Mouse (Mus musculus) midbrain, embryonic 12.5 days (tissue): Measurements from ENCODE around the gene Uck1. TPM values are rescaled to one million over a fixed set of nuclear protein-coding genes. Genes with fewer than 3 reads are reported as not detected.

Experiments
- ATAC-seq: fragments of 200-750 bp; cut with Nextera tagmentation; 2 replicates; pipeline ENCODE4 v1.8.0; 2017; ENCODE audit warnings: low read depth, moderate TSS enrichment, moderate library complexity; ENCODE audit not compliant: low FRiP score
- H3K27ac ChIP-seq: fragments of 300-500 bp; sonication (generic); replicated peaks from 2 replicates; pipeline ENCODE4 v1.5.1; 2016; ENCODE audit warnings: mild to moderate bottlenecking
- H3K27me3 ChIP-seq: fragments of 300-500 bp; sonication (generic); 2 replicates; pipeline ENCODE4 v1.6.1; 2016; ENCODE audit warnings: mild to moderate bottlenecking
- H3K36me3 ChIP-seq: fragments of 300-500 bp; sonication (generic); 2 replicates; pipeline ENCODE4 v1.6.1; 2016
- H3K4me1 ChIP-seq: fragments of 300-500 bp; sonication (generic); 2 replicates; pipeline ENCODE4 v1.6.1; 2016
- H3K4me2 ChIP-seq: fragments of 300-500 bp; sonication (generic); replicated peaks from 2 replicates; pipeline ENCODE4 v1.6.1; 2016; ENCODE audit warnings: mild to moderate bottlenecking, moderate library complexity
- H3K4me3 ChIP-seq: fragments of 300-500 bp; sonication (generic); 2 replicates; pipeline ENCODE4 v1.5.1; 2016; ENCODE audit warnings: mild to moderate bottlenecking
- H3K9ac ChIP-seq: fragments of 300-500 bp; sonication (generic); replicated peaks from 2 replicates; pipeline ENCODE4 v1.6.1; 2016; ENCODE audit warnings: mild to moderate bottlenecking, moderate library complexity
- H3K9me3 ChIP-seq: fragments of 300-500 bp; sonication (generic); 2 replicates; pipeline ENCODE4 v1.6.1; 2016; ENCODE audit warnings: mild to moderate bottlenecking
- WGBS: fragments of 180-500 bp; shearing (Covaris S2); methylation state at CpG from one replicate; pipeline ENCODE4 v1.1.7; 2016; 5-methylcytosine and 5-hydroxymethylcytosine counted together
- polyA plus RNA-seq: library from polyadenylated mRNA; unstranded; fragments of >200 nt; fragmentation: Nextera tagmentation; extraction: Ambion mirVana; gene quantifications from 2 replicates; pipeline ENCODE4 v1.2.1, GENCODE M21; 2016

Uck1 gene
- polyA plus RNA-seq, 1 experiment from 2014 or later: 74.4 TPM

GRCm38 (mm10) chr2:32213000-32213399, 47.0 kb downstream of the Uck1 start:
- Histone ChIP-seq H3K4me3 (no peak overlapping the region), H3K4me2 (no peak overlapping the region), H3K9ac (no peak overlapping the region), H3K9me3 (no peaks in the 10 kb centered on the region), H3K4me1 (no peaks in the 10 kb centered on the region), H3K27ac (no peak overlapping the region), H3K27me3 (no peaks in the 10 kb centered on the region), H3K36me3 (peaks cover 100% of the 10 kb centered on the region)
- ATAC-seq: no peak
- 94% methylated on average over 10 of the region's 10 CpGs for WGBS

GRCm38 (mm10) chr2:32211689-32212088, 48.3 kb downstream of the Uck1 start:
- Histone ChIP-seq H3K4me2 (no peak overlapping the region), H3K9me3 (no peaks in the 10 kb centered on the region), H3K9ac (no peak overlapping the region), H3K36me3 (peaks cover 100% of the 10 kb centered on the region), H3K4me1 (no peaks in the 10 kb centered on the region), H3K4me3 (no peak overlapping the region), H3K27me3 (no peaks in the 10 kb centered on the region), H3K27ac (no peak overlapping the region)
- WGBS: 94% methylated on average over 8 of the region's 8 CpGs
- no peak for ATAC-seq

- no peaks in the 10 kb centered on the region for H3K9me3 ChIP-seq
- no peak for ATAC-seq
- no peak overlapping the region for H3K9ac ChIP-seq
- no peak overlapping the region for H3K4me3 ChIP-seq
- H3K4me1 ChIP-seq: no peaks in the 10 kb centered on the region
- WGBS: 100% methylated on average over 1 of the region's 1 CpGs
- no peaks in the 10 kb centered on the region for H3K27me3 ChIP-seq
- peaks cover 99% of the 10 kb centered on the region for H3K36me3 ChIP-seq
- H3K27ac ChIP-seq: no peak overlapping the region
- H3K4me2 ChIP-seq: no peak overlapping the region
Measured at GRCm38 (mm10) chr2:32207682-32208081, 52.3 kb downstream of the Uck1 start.

Other genes with a start within 250 kb of the Uck1 start
- 0.79 and 0.97 TPM in 2 replicates for gene Fam78a, start 175.3 kb downstream of the Uck1 start, polyA plus RNA-seq
- gene Plpp7, start 164.6 kb downstream of the Uck1 start, polyA plus RNA-seq: 8.4 and 9.9 TPM in 2 replicates
- gene Prrc2b, start 109.1 kb downstream of the Uck1 start, polyA plus RNA-seq: 99.1 and 121 TPM in 2 replicates
- 28.5 and 31.4 TPM in 2 replicates for gene Pomt1, start 23.6 kb downstream of the Uck1 start, polyA plus RNA-seq
- 28.0 and 28.2 TPM in 2 replicates for gene Golga2, start 27.2 kb upstream of the Uck1 start, polyA plus RNA-seq
- 368 and 371 TPM in 2 replicates for gene Swi5, start 27.9 kb upstream of the Uck1 start, polyA plus RNA-seq
- 61.5 TPM in 2 replicates for gene Ciz1, start 92.2 kb upstream of the Uck1 start, polyA plus RNA-seq
- 26.3 and 30.5 TPM in 2 replicates for gene Dnm1, start 93.2 kb upstream of the Uck1 start, polyA plus RNA-seq
- gene 1110008P14Rik, start 121.8 kb upstream of the Uck1 start, polyA plus RNA-seq: 57.5 and 61.1 TPM in 2 replicates
- gene Lcn2, start 128.1 kb upstream of the Uck1 start, polyA plus RNA-seq: 0.60 TPM in 2 replicates
- gene Ptges2, start 135.7 kb upstream of the Uck1 start, polyA plus RNA-seq: 27.2 and 28.6 TPM in 2 replicates
- 5.2 and 6.4 TPM in 2 replicates for gene Naif1, start 190.3 kb upstream of the Uck1 start, polyA plus RNA-seq
- 40.0 TPM in 2 replicates for gene Slc25a25, start 191.3 kb upstream of the Uck1 start, polyA plus RNA-seq